Mouse (Mus musculus) spleen, adult 2 months (tissue): ENCODE data around the gene Mrps27.

ENCODE experiments used
- CTCF ChIP-seq: fragments of 200-500 bp; IDR thresholded peaks from 2 replicates; pipeline ENCODE4 v1.5.1; 2011; ENCODE audit warnings: mild to moderate bottlenecking, inconsistent platforms; ENCODE audit not compliant: insufficient read depth, insufficient read length, insufficient replicate concordance; ENCODE audit errors: extremely low read depth
- POLR2A ChIP-seq: fragments of 200-500 bp; IDR thresholded peaks from 2 replicates; pipeline ENCODE4 v1.6.1; 2011; ENCODE audit warnings: low read depth, low read length, inconsistent platforms

- TF ChIP-seq CTCF = no peak
- TF ChIP-seq POLR2A = no peak
These were observed 24.5 kb downstream of the Mrps27 start for GRCm38 (mm10) chr13:99369103-99369502.
